Mouse (Mus musculus): ENCODE results near the gene Galntl6.

DNA sequence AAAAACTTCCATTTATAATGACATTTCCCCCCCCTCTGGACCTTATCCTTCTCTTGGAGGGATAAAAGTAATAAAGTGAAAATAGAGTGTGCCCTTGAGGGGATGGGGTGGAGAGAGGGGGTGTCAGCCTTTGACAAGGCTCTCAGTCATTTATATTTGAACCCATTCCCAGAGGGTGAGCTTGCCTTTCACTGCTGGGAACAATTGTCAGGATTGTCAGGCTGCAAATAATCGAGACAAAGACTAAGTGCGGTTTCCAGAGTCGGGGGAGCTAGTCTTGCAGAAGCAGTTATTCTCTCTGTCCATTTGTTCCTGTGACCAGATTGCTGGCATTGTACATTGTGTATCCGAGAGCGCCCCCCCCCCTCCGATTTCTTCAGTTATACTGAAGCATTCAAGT lies 988.9 kb downstream of the Galntl6 start:
- TF ChIP-seq CTCF (IDR thresholded peaks at IDR 0.05; ENCODE audit: low read depth) (no peak), EP300 (IDR thresholded peaks at IDR 0.05; ENCODE audit: low read depth) (no peak)
